Mouse (Mus musculus): Measurements from ENCODE around the gene Lrwd1. TPM values are rescaled to one million over a fixed set of nuclear protein-coding genes. Genes with fewer than 3 reads are reported as not detected.

The Lrwd1 gene
- 49.1 and 50.0 TPM in 2 replicates for polyA plus RNA-seq (2016; fragmentation: Nextera tagmentation; extraction: Ambion mirVana)

GRCm38 (mm10) chr5:136135571-136136291 lies at the start of gene Lrwd1, which contains the start of gene Alkbh4:
Gene Lrwd1 (minus strand): TSS chr5:136136074.
Gene Alkbh4 (plus strand): TSS chr5:136136146.
- WGBS = under 1% methylated on average over 60 of the region's 60 CpGs

GRCm38 (mm10) chr5:136183766-136184165 lies 47.9 kb upstream of the Lrwd1 start:
- 89% methylated on average over 7 of the region's 7 CpGs for WGBS
- Histone ChIP-seq H3K4me3 (no peak overlapping the region), H3K4me1 (no peaks in the 10 kb centered on the region), H3K36me3 (peaks cover 85% of the 10 kb centered on the region), H3K4me2 (replicated peaks) (no peak overlapping the region), H3K9ac (no peak overlapping the region), H3K27ac (no peak overlapping the region), H3K9me3 (no peaks in the 10 kb centered on the region), H3K27me3 (no peaks in the 10 kb centered on the region)
- ATAC-seq (ENCODE audit: insufficient number of reproducible peaks, insufficient read depth, low FRiP score, low TSS enrichment) = no peak

More at GRCm38 (mm10) chr5:136135571-136136291, at the start of gene Lrwd1, which contains the start of gene Alkbh4:
- Histone ChIP-seq H3K4me1 (peaks cover 14% of the 10 kb centered on the region), H3K4me3 (peak within 1 kb of the TSS; percentile 78), H3K36me3 (peaks cover 44% of the 10 kb centered on the region), H3K9me3 (no peaks in the 10 kb centered on the region), H3K9ac (peak within 1 kb of the TSS; percentile 75), H3K4me2 (replicated peaks) (peak within 1 kb of the TSS; percentile 79), H3K27ac (peak within 1 kb of the TSS; percentile 48), H3K27me3 (no peaks in the 10 kb centered on the region)
- peak; percentile 89 for ATAC-seq (ENCODE audit: insufficient number of reproducible peaks, insufficient read depth, low FRiP score, low TSS enrichment)

- H3K9ac ChIP-seq = no peak overlapping the region
- peaks cover 84% of the 10 kb centered on the region for H3K36me3 ChIP-seq
- no peak overlapping the region for H3K4me2 ChIP-seq (replicated peaks)
- no peaks in the 10 kb centered on the region for H3K4me1 ChIP-seq
- no peak overlapping the region for H3K27ac ChIP-seq
- no peak for ATAC-seq (ENCODE audit: insufficient number of reproducible peaks, insufficient read depth, low FRiP score, low TSS enrichment)
- no peaks in the 10 kb centered on the region for H3K27me3 ChIP-seq
- no peaks in the 10 kb centered on the region for H3K9me3 ChIP-seq
- WGBS = 94% methylated on average over 4 of the region's 4 CpGs
- H3K4me3 ChIP-seq = no peak overlapping the region
These were observed 47.0 kb upstream of the Lrwd1 start for GRCm38 (mm10) chr5:136182830-136183229.

GRCm38 (mm10) chr5:136182049-136182448 lies 46.2 kb upstream of the Lrwd1 start:
- Histone ChIP-seq H3K9me3 (no peaks in the 10 kb centered on the region), H3K27ac (no peak overlapping the region), H3K4me3 (no peak overlapping the region), H3K27me3 (no peaks in the 10 kb centered on the region), H3K4me1 (no peaks in the 10 kb centered on the region), H3K4me2 (replicated peaks) (no peak overlapping the region), H3K9ac (no peak overlapping the region), H3K36me3 (peaks cover 88% of the 10 kb centered on the region)
- WGBS = 85% methylated on average over 6 of the region's 6 CpGs
- no peak for ATAC-seq (ENCODE audit: insufficient number of reproducible peaks, insufficient read depth, low FRiP score, low TSS enrichment)

- Histone ChIP-seq H3K9me3 (no peaks in the 10 kb centered on the region), H3K36me3 (peaks cover 83% of the 10 kb centered on the region), H3K4me3 (no peak overlapping the region), H3K4me1 (no peaks in the 10 kb centered on the region), H3K27me3 (no peaks in the 10 kb centered on the region), H3K9ac (no peak overlapping the region), H3K4me2 (replicated peaks) (no peak overlapping the region), H3K27ac (no peak overlapping the region)
- WGBS = 87% methylated on average over 6 of the region's 6 CpGs
- ATAC-seq (ENCODE audit: insufficient number of reproducible peaks, insufficient read depth, low FRiP score, low TSS enrichment) = no peak
These were observed 45.3 kb upstream of the Lrwd1 start for GRCm38 (mm10) chr5:136181197-136181596.

GRCm38 (mm10) chr5:136179594-136179993 lies 43.7 kb upstream of the Lrwd1 start:
- Histone ChIP-seq H3K4me3 (no peak overlapping the region), H3K9ac (no peak overlapping the region), H3K4me1 (no peaks in the 10 kb centered on the region), H3K27me3 (no peaks in the 10 kb centered on the region), H3K36me3 (peaks cover 69% of the 10 kb centered on the region), H3K4me2 (replicated peaks) (no peak overlapping the region), H3K27ac (no peak overlapping the region), H3K9me3 (no peaks in the 10 kb centered on the region)
- no peak for ATAC-seq (ENCODE audit: insufficient number of reproducible peaks, insufficient read depth, low FRiP score, low TSS enrichment)
- 72% methylated on average over 5 of the region's 5 CpGs for WGBS

GRCm38 (mm10) chr5:136173606-136174463 lies 38.0 kb upstream of the Lrwd1 start:
- Histone ChIP-seq H3K4me2 (replicated peaks) (no peak overlapping the region), H3K27ac (no peak overlapping the region), H3K27me3 (0 out of 2 replicates have a peak, but pooled peaks cover 6% of the 10 kb centered on the region), H3K4me1 (peaks cover 11% of the 10 kb centered on the region; the same call in 1 of the 2 replicates), H3K9ac (no peak overlapping the region), H3K4me3 (no peak overlapping the region), H3K36me3 (peaks cover 18% of the 10 kb centered on the region), H3K9me3 (no peaks in the 10 kb centered on the region)
- WGBS = 56% methylated on average over 9 of the region's 9 CpGs
- no peak for ATAC-seq (ENCODE audit: insufficient number of reproducible peaks, insufficient read depth, low FRiP score, low TSS enrichment)

GRCm38 (mm10) chr5:136172939-136173338 lies 37.1 kb upstream of the Lrwd1 start:
- no peak for ATAC-seq (ENCODE audit: insufficient number of reproducible peaks, insufficient read depth, low FRiP score, low TSS enrichment)
- H3K9me3 ChIP-seq = 0 out of 2 replicates have a peak, but pooled peaks cover 2% of the 10 kb centered on the region
- no peak overlapping the region for H3K4me3 ChIP-seq
- H3K9ac ChIP-seq = no peak overlapping the region
- H3K4me1 ChIP-seq = peaks cover 11% of the 10 kb centered on the region; the same call in 1 of the 2 replicates
- no peak overlapping the region for H3K4me2 ChIP-seq (replicated peaks)
- no peak overlapping the region for H3K27ac ChIP-seq
- 78% methylated on average over 9 of the region's 9 CpGs for WGBS
- H3K36me3 ChIP-seq = peaks cover 14% of the 10 kb centered on the region
- 0 out of 2 replicates have a peak, but pooled peaks cover 6% of the 10 kb centered on the region for H3K27me3 ChIP-seq

- H3K9me3 ChIP-seq = 0 out of 2 replicates have a peak, but pooled peaks cover 3% of the 10 kb centered on the region
- no peak for ATAC-seq (ENCODE audit: insufficient number of reproducible peaks, insufficient read depth, low FRiP score, low TSS enrichment)
- H3K27me3 ChIP-seq = 0 out of 2 replicates have a peak, but pooled peaks cover 6% of the 10 kb centered on the region
- H3K9ac ChIP-seq = no peak overlapping the region
- H3K4me3 ChIP-seq = peak overlapping the region; percentile 63
- H3K36me3 ChIP-seq = peaks cover 6% of the 10 kb centered on the region; the same call in 1 of the 2 replicates
- H3K27ac ChIP-seq = no peak overlapping the region
- whole genome bisulfite sequencing = 35% methylated on average over 17 of the region's 17 CpGs
- peak overlapping the region; percentile 93 for H3K4me2 ChIP-seq (replicated peaks)
- peaks cover 11% of the 10 kb centered on the region; the same call in 1 of the 2 replicates for H3K4me1 ChIP-seq
These were observed 35.8 kb upstream of the Lrwd1 start for GRCm38 (mm10) chr5:136171363-136172341.

- H3K9me3 ChIP-seq = 0 out of 2 replicates have a peak, but pooled peaks cover 3% of the 10 kb centered on the region
- peak within 1 kb of the TSS; percentile 63 for H3K4me3 ChIP-seq
- ATAC-seq (ENCODE audit: insufficient number of reproducible peaks, insufficient read depth, low FRiP score, low TSS enrichment) = peak; percentile 86
- peak within 1 kb of the TSS; percentile 93 for H3K4me2 ChIP-seq (replicated peaks)
- H3K4me1 ChIP-seq = peaks cover 11% of the 10 kb centered on the region; the same call in 1 of the 2 replicates
- H3K9ac ChIP-seq = peak within 1 kb of the TSS; percentile 78
- WGBS = 6% methylated on average over 49 of the region's 49 CpGs
- 0 out of 2 replicates have a peak, but pooled peaks cover 6% of the 10 kb centered on the region for H3K27me3 ChIP-seq
- H3K36me3 ChIP-seq = peaks cover 6% of the 10 kb centered on the region; the same call in 1 of the 2 replicates
- 0 out of 2 replicates have a peak within 1 kb of the TSS, but pooled peaks have one; percentile 14 for H3K27ac ChIP-seq
These were observed 34.9 kb upstream of the Lrwd1 start, which contains the start of gene Orai2 for GRCm38 (mm10) chr5:136170512-136171362. Gene Orai2 (minus strand): TSS chr5:136170713.

Measured in embryonic facial prominence, embryonic 12.5 days (tissue).